Mouse (Mus musculus): Measurements from ENCODE around the gene Dnmt3a. TPM values are rescaled to one million over a fixed set of nuclear protein-coding genes. Genes with fewer than 3 reads are reported as not detected.

Dnmt3a gene
- polyA plus RNA-seq, 1 experiment = 14.7 TPM

DNA sequence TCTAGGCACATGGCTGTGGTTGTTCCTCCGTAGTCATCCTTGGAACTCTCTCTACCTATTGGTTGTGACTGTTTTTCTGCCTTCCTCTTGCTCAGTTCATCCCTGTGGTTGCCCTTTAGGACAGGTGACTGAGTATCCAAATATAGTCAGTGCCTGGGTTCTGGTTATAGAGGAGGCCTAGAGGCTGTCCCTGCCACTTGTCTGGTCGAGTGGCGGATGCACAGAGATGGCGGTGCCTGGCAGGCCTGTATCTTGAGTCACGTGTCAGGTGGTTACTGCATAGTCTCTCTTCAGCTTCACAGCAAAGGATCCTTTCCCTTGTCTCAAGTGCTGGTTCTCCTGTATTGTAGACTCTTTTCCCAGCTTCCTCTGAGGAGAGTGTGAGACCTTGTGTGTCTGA lies 22.0 kb downstream of the Dnmt3a start:
- DNase-seq = no peak
- TF ChIP-seq POLR2A (IDR thresholded peaks at IDR 0.05; ENCODE audit: borderline replicate concordance, extremely low read depth, low read depth, low read length) (no peak), CTCF (IDR thresholded peaks at IDR 0.05; ENCODE audit: insufficient read depth, low read length) (no peak)
- Histone ChIP-seq H3K4me1 (ENCODE audit: control insufficient read depth, insufficient read depth, low read length) (peaks cover 17% of the 10 kb centered on the region), H3K4me3 (replicated peaks; ENCODE audit: extremely low read depth, low read depth, low read length) (no peak overlapping the region)
- WGBS = 80% methylated on average over 5 of the region's 5 CpGs

DNA sequence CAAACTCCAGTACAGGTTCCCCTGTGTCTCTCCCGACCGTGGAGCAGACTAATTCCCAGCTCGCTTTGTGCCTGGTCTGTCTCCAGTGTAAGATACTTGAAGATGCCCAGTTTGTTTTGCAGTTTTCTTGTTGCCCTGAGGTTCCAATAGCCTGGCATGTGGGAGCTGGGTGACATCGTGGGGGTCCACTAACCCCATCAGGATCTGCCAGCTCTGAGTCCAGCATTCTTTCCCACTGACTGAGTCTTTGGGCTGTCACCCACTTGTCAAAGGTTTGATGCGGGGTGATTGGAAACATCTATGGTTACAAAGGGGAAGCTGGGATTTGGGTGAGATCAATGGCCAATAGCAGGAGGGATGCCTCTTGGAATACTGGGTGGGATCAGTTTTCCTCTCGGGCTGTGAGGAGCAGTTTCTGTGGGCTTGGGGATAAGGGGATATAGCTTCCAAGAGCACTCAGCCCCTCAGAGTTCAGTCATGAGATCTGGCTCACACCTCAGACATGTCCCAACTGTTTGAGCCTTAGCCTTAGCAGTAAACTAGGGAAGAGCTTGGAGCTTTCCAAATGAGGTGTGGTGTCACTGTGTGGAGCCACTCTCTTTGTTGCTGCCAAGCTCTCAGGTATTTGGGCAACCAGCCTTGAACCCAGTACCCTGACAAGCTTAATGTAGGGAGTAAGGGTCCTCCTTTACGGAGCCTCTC lies 27.4 kb downstream of the Dnmt3a start:
- peaks cover 32% of the 10 kb centered on the region for H3K4me1 ChIP-seq (ENCODE audit: control insufficient read depth, insufficient read depth, low read length)
- no peak overlapping the region for H3K4me3 ChIP-seq (replicated peaks; ENCODE audit: extremely low read depth, low read depth, low read length)
- DNase-seq = no peak
- 47% methylated on average over 7 of the region's 7 CpGs for WGBS
- TF ChIP-seq CTCF (IDR thresholded peaks at IDR 0.05; ENCODE audit: insufficient read depth, low read length) = no peak
- no peak for TF ChIP-seq POLR2A (IDR thresholded peaks at IDR 0.05; ENCODE audit: borderline replicate concordance, extremely low read depth, low read depth, low read length)

- peaks cover 32% of the 10 kb centered on the region for H3K4me1 ChIP-seq (ENCODE audit: control insufficient read depth, insufficient read depth, low read length)
- TF ChIP-seq POLR2A (IDR thresholded peaks at IDR 0.05; ENCODE audit: borderline replicate concordance, extremely low read depth, low read depth, low read length) = peak; percentile 42; the same call in 1 of the 2 replicates
- TF ChIP-seq CTCF (IDR thresholded peaks at IDR 0.05; ENCODE audit: insufficient read depth, low read length) = no peak
- DNase-seq = peak; percentile 60
- peak overlapping the region; percentile 22 for H3K4me3 ChIP-seq (replicated peaks; ENCODE audit: extremely low read depth, low read depth, low read length)
- WGBS = 8% methylated on average over 8 of the region's 8 CpGs
Observed at GRCm38 (mm10) chr12:3833851-3834273, 28.1 kb downstream of the Dnmt3a start.

- H3K4me3 ChIP-seq (replicated peaks; ENCODE audit: extremely low read depth, low read depth, low read length) = peak overlapping the region; percentile 38
- TF ChIP-seq POLR2A (IDR thresholded peaks at IDR 0.05; ENCODE audit: borderline replicate concordance, extremely low read depth, low read depth, low read length) = no peak
- TF ChIP-seq CTCF (IDR thresholded peaks at IDR 0.05; ENCODE audit: insufficient read depth, low read length) = peak; percentile 26; the same call in 1 of the 2 replicates
- WGBS = 23% methylated on average over 21 of the region's 21 CpGs
- DNase-seq = no peak
- H3K4me1 ChIP-seq (ENCODE audit: control insufficient read depth, insufficient read depth, low read length) = peaks cover 32% of the 10 kb centered on the region
Observed at GRCm38 (mm10) chr12:3834373-3835314, 28.8 kb downstream of the Dnmt3a start.

GRCm38 (mm10) chr12:3835576-3835975 lies 29.8 kb downstream of the Dnmt3a start:
- Histone ChIP-seq H3K4me1 (ENCODE audit: control insufficient read depth, insufficient read depth, low read length) (peaks cover 32% of the 10 kb centered on the region), H3K4me3 (replicated peaks; ENCODE audit: extremely low read depth, low read depth, low read length) (no peak overlapping the region)
- TF ChIP-seq CTCF (IDR thresholded peaks at IDR 0.05; ENCODE audit: insufficient read depth, low read length) = no peak
- no peak for TF ChIP-seq POLR2A (IDR thresholded peaks at IDR 0.05; ENCODE audit: borderline replicate concordance, extremely low read depth, low read depth, low read length)
- no peak for DNase-seq
- WGBS = 46% methylated on average over 2 of the region's 2 CpGs

DNA sequence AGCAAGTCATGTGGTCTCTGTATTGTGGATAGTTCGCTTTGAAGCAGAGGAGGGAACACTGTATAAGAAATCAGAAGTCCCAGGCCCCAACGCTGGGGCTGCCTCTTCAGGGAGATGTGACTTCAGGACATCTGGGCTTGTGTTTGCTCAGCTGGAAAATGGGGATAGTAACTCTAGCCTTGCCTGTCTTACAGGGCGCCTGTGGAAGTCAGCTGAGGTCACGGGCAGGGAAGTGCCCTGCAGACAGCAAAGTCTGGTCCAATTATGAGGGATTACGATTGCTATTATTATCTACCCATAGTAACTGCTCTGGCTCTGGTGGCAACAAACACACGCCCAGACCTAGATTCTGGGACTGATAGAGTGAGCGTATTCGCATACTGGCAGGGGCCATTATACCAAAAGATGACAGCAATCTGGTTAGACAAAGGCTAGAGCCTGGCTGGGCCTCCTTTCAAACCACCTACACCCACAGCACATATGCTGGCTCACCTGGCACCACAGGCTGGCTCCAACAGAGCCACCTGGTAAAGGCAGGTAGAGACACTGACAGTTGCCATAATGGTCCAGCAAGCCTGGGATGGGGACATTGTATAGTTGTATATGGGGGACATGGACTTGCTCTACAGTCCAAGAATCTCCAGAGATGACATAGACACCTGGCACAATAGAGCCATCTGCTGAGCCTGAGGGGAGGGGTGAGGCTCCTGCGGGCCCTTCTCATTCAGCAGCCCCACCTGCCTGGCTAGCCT lies 31.4 kb downstream of the Dnmt3a start:
- H3K4me3 ChIP-seq (replicated peaks; ENCODE audit: extremely low read depth, low read depth, low read length) = no peak overlapping the region
- peaks cover 28% of the 10 kb centered on the region for H3K4me1 ChIP-seq (ENCODE audit: control insufficient read depth, insufficient read depth, low read length)
- WGBS = 63% methylated on average over 9 of the region's 9 CpGs
- TF ChIP-seq POLR2A (IDR thresholded peaks at IDR 0.05; ENCODE audit: borderline replicate concordance, extremely low read depth, low read depth, low read length) = no peak
- no peak for DNase-seq

GRCm38 (mm10) chr12:3838009-3838408 lies 32.2 kb downstream of the Dnmt3a start:
- TF ChIP-seq CTCF (IDR thresholded peaks at IDR 0.05; ENCODE audit: insufficient read depth, low read length) (no peak), POLR2A (IDR thresholded peaks at IDR 0.05; ENCODE audit: borderline replicate concordance, extremely low read depth, low read depth, low read length) (no peak)
- Histone ChIP-seq H3K4me1 (ENCODE audit: control insufficient read depth, insufficient read depth, low read length) (peaks cover 21% of the 10 kb centered on the region), H3K4me3 (replicated peaks; ENCODE audit: extremely low read depth, low read depth, low read length) (no peak overlapping the region)
- DNase-seq = no peak
- WGBS = 81% methylated on average over 4 of the region's 4 CpGs

DNA sequence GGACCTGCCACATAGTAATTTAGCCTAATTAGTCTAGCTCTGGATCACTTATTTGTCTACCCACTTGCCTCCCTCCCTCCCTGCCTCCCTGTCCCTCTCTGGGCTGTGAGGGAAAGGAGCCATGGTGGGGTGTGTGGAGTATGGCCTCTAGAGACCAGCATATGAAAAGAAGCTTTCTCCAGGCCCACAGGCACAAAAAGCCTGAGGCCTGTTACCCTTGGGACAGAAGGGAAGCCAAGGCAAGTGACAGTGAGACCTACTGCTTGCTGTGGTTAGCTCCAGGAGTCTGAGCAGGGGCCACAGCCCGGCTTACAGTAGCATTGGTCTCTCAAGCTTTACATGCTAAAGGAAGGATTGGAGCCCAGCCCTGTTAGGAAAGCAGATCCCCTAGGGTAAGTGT lies 33.9 kb downstream of the Dnmt3a start:
- no peak for DNase-seq
- H3K4me3 ChIP-seq (replicated peaks; ENCODE audit: extremely low read depth, low read depth, low read length) = no peak overlapping the region
- H3K4me1 ChIP-seq (ENCODE audit: control insufficient read depth, insufficient read depth, low read length) = peaks cover 11% of the 10 kb centered on the region
- no peak for TF ChIP-seq POLR2A (IDR thresholded peaks at IDR 0.05; ENCODE audit: borderline replicate concordance, extremely low read depth, low read depth, low read length)
- no peak for TF ChIP-seq CTCF (IDR thresholded peaks at IDR 0.05; ENCODE audit: insufficient read depth, low read length)
- WGBS = 94% methylated on average over 1 of the region's 1 CpGs

DNA sequence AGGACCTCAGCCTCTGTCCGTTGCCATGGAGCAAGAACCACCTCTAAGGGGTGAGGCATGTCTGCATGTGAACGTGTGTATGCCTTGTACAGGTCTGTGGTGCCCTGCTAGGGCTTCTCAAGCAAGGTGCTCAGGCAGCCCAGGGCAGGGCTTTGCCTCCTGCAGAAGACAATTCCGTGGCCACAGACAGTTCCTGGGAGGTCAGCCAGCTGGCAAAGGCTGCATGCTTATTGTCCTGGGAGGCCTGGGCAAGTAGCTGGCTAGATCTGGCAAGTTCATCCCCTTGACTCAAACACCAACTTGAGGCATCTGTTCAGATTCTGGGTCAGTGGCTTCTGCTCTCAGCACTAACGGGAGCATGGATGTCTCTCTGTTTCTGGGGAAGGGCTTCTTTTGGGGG lies 35.3 kb downstream of the Dnmt3a start:
- 50% methylated on average over 4 of the region's 4 CpGs for WGBS
- DNase-seq = no peak

More for the DNA sequence above, 35.3 kb downstream of the Dnmt3a start:
- TF ChIP-seq POLR2A (IDR thresholded peaks at IDR 0.05; ENCODE audit: borderline replicate concordance, extremely low read depth, low read depth, low read length) (no peak), CTCF (IDR thresholded peaks at IDR 0.05; ENCODE audit: insufficient read depth, low read length) (no peak)
- H3K4me3 ChIP-seq (replicated peaks; ENCODE audit: extremely low read depth, low read depth, low read length) = no peak overlapping the region
- H3K4me1 ChIP-seq (ENCODE audit: control insufficient read depth, insufficient read depth, low read length) = peaks cover 6% of the 10 kb centered on the region; the same call in 1 of the 2 replicates

Data from lung, adult 2 months (tissue).